Mouse (Mus musculus) liver, postnatal 0 days (tissue): Measurements from ENCODE around the gene Snx3. TPM values are rescaled to one million over a fixed set of nuclear protein-coding genes. Genes with fewer than 3 reads are reported as not detected.

Experiments used
- ATAC-seq: fragments of 200-750 bp; cut with Nextera tagmentation; 2 replicates; pipeline ENCODE4 v1.8.0; 2017; ENCODE audit warnings: mild to moderate bottlenecking, moderate library complexity
- DNase-seq: peaks from one replicate; pipeline ENCODE4 v3.0.0-alpha.2; 2016
- H3K27ac ChIP-seq: fragments of 300-500 bp; sonication (generic); 2 replicates; pipeline ENCODE4 v1.5.1; 2014; ENCODE audit warnings: antibody characterized with exemption, moderate library complexity, mild to moderate bottlenecking, low read depth
- H3K27me3 ChIP-seq: fragments of 300-500 bp; sonication (generic); 2 replicates; pipeline ENCODE4 v1.6.1; 2014; ENCODE audit warnings: low read length, control low read depth, mixed read lengths; ENCODE audit not compliant: insufficient read depth
- H3K36me3 ChIP-seq: fragments of 300-500 bp; sonication (generic); replicated peaks from 2 replicates; pipeline ENCODE4 v1.6.1; 2014; ENCODE audit warnings: mild to moderate bottlenecking, control low read depth, low read length, moderate library complexity, mixed read lengths; ENCODE audit not compliant: insufficient read depth
- H3K4me1 ChIP-seq: fragments of 300-500 bp; sonication (generic); 2 replicates; pipeline ENCODE4 v1.6.1; 2014; ENCODE audit warnings: antibody characterized with exemption, mild to moderate bottlenecking, control low read depth; ENCODE audit not compliant: insufficient read depth
- H3K4me2 ChIP-seq: fragments of 300-500 bp; sonication (generic); 2 replicates; pipeline ENCODE4 v1.6.1; 2014; ENCODE audit warnings: low read depth, mild to moderate bottlenecking, low read length, moderate library complexity, mixed read lengths
- H3K4me3 ChIP-seq: fragments of 300-500 bp; sonication (generic); 2 replicates; pipeline ENCODE4 v1.5.1; 2014; ENCODE audit warnings: low read depth, low read length
- H3K9ac ChIP-seq: fragments of 300-500 bp; sonication (generic); replicated peaks from 2 replicates; pipeline ENCODE4 v1.6.1; 2014; ENCODE audit warnings: mild to moderate bottlenecking, moderate library complexity
- H3K9me3 ChIP-seq: fragments of 300-500 bp; sonication (generic); 2 replicates; pipeline ENCODE4 v1.6.1; 2016; ENCODE audit warnings: mild to moderate bottlenecking, control low read depth, low read length, mixed read lengths
- CTCF ChIP-seq: sonication (generic); IDR thresholded peaks from 2 replicates; pipeline ENCODE4 v1.5.1; 2016; ENCODE audit warnings: antibody characterized with exemption, low read depth
- EP300 ChIP-seq: IDR thresholded peaks from 2 replicates; pipeline ENCODE4 v1.6.1; 2016; ENCODE audit warnings: antibody characterized with exemption, low read depth, mild to moderate bottlenecking
- WGBS: fragments of 180-500 bp; shearing (Covaris S2); extraction: QIAGEN DNeasy Blood & Tissue Kit; methylation state at CpG from one replicate; pipeline ENCODE4 v1.1.7; 2014; ENCODE audit not compliant: insufficient replicate concordance; 5-methylcytosine and 5-hydroxymethylcytosine counted together
- polyA plus RNA-seq: library from polyadenylated mRNA; unstranded; fragments of >200 nt; fragmentation: Nextera tagmentation; extraction: Ambion mirVana; gene quantifications from 2 replicates; pipeline ENCODE4 v1.2.1, GENCODE M21; 2015

Gene Snx3
- polyA plus RNA-seq, 1 experiment from 2014 or later = 176 TPM

DNA sequence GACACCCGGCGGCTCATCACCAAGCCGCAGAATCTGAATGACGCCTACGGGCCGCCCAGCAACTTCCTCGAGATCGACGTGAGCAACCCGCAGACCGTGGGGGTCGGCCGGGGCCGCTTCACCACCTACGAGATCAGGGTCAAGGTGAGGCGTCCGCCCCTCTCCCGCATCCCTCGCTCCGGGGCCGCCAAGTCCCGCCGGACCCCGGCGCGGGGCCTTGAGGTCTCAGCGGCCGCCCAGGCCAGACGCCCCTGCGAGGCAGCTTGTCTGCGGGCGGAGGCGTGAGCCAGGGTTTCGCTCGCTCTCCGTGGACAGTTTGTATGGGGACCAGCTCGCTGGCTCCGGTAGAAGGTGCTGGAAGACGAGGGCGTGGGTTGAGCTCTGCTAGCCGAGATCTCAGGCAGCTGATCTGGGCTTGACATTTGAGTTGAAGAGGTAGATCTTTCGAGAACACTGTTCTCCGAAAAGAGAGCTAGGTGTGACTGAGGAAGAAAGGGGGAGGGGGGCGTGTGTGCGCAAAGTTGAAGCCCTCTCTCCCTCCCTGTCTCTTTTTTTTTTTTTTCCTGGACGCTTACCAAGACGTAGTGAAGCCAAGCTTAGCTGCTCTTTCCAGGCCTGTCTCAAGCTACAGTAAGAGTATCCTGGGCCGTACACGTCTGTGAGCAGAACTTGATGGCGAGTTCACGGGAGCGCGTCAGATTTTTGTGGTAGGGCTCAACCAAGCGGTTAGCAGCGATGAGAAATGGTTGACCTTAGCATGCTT is 700 bp downstream of the Snx3 start:
- TF ChIP-seq CTCF (no peak), EP300 (no peak)

DNA sequence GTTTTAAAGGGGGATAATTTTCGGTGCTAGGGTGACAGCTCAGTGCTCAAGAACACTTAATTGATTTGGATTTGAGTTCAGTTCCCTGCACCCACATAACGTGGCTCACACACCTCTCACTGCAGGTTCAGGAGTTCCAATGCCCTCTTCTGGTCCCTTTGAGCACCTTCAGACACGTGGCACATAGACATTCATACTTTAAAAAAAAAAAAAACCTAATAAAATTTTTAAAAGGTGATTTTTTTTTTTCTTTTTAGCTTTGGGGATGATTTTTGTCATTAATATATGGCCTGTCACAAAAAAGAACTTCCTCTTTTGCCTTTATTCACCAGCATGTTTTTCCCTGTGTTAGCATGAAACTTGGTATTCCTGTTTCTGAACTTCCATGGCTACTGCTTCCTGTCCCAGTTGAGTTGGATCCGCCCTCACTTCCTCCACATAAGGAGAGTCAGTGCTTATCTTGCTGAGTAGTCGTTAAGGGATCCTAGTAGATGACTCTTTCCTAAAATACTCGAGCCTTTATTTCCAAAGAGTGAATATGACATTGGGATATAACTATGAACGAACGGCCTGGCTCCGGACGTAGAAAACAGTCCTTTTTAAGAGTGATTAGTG is 2.4 kb downstream of the Snx3 start:
- 0 out of 2 replicates have a peak overlapping the region, but pooled peaks have one; percentile 2 for H3K9ac ChIP-seq
- 0 out of 2 replicates have a peak overlapping the region, but pooled peaks have one; percentile 35 for H3K27ac ChIP-seq
- peaks cover 27% of the 10 kb centered on the region for H3K4me1 ChIP-seq

More for the DNA sequence above, 700 bp downstream of the Snx3 start:
- Histone ChIP-seq H3K27me3 (no peaks in the 10 kb centered on the region), H3K4me3 (peak overlapping the region; percentile 89), H3K27ac (peak overlapping the region; percentile 97), H3K9ac (peak overlapping the region; percentile 96), H3K9me3 (no peaks in the 10 kb centered on the region), H3K4me2 (peak overlapping the region; percentile 87), H3K36me3 (no peaks in the 10 kb centered on the region; the same call in 1 of the 2 replicates), H3K4me1 (peaks cover 29% of the 10 kb centered on the region)
- DNase-seq (peak; percentile 77), ATAC-seq (peak; percentile 39)
- under 1% methylated on average over 54 of the region's 55 CpGs for WGBS

DNA sequence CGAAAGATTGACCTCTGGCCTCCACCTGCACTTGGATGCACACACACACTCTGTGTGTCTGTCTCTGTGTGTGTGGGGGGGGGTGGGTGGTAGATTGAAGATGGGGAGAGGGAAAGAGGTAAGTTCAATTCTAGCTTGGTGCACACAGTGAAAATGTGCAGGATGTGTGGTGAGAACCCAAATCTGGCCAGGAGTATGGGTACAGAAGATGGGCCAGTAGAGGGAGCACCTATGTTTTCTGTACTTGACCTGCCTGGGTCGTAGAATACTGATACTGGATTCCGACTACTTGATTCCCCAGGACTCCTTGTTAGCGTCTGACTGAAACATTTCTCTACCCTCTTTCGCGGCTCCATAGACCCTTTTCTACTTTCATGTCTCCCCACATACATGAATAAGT is 8.3 kb downstream of the Snx3 start:
- Histone ChIP-seq H3K4me3 (no peak overlapping the region), H3K9ac (no peak overlapping the region), H3K9me3 (no peaks in the 10 kb centered on the region), H3K27me3 (no peaks in the 10 kb centered on the region), H3K4me2 (no peak overlapping the region), H3K27ac (no peak overlapping the region), H3K36me3 (peaks cover 11% of the 10 kb centered on the region), H3K4me1 (peaks cover 17% of the 10 kb centered on the region)
- TF ChIP-seq EP300 (no peak), CTCF (peak; percentile 64)
- ATAC-seq (no peak), DNase-seq (no peak)
- 69% methylated on average over 6 of the region's 6 CpGs for WGBS

More for the DNA sequence above, 2.4 kb downstream of the Snx3 start:
- no peak for DNase-seq
- H3K4me3 ChIP-seq = peak overlapping the region; percentile 89
- H3K36me3 ChIP-seq = peaks cover 5% of the 10 kb centered on the region; the same call in 1 of the 2 replicates
- peak overlapping the region; percentile 87 for H3K4me2 ChIP-seq
- TF ChIP-seq CTCF (peak; percentile 28), EP300 (no peak)
- no peaks in the 10 kb centered on the region for H3K9me3 ChIP-seq
- ATAC-seq = no peak
- no peaks in the 10 kb centered on the region for H3K27me3 ChIP-seq
- 64% methylated on average over 10 of the region's 10 CpGs for WGBS

DNA sequence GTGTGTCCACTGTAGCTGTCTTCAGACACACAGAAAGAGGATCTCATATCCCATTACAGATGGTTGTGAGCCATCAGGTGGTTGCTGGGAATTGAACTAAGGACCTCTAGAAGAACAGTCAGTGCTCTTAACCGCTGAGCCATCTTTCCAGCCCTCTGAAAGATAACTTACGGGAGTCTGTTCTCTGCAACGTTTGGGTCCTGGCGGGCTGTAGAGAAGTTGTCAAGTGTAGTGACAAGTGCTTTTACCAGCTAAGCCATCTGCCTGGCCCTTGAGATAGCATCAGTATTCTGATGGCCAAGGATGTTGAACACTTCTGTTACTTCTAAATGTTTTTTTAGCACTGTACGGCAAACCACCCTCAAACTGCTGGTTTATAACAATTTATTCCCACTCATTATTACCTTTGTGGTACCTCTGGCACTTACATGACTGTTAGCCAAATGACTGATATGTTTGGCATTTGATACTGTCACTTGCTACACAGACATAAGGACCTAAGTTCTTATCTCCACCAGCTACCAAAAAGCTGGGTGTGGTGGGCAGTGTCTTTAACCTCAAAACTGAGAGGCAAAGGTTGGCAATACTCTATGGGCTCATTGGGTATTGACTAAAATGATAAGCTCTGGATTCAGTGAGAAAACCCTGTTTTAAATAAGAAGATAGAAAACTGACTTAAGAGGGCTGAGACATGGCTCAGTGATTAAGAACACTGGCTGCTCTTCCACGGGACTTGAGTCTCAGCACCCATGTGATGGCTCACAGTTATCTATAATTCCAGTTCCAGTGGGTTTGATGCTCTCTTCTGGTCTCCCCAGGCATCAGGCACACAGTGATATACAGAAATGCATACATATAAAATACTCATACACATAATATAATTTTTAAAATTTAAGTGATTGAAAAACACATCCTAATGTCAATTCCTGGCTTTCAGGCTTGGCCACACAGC is 9.6 kb downstream of the Snx3 start:
- H3K27ac ChIP-seq = peak overlapping the region; percentile 44
- H3K4me2 ChIP-seq = peak overlapping the region; percentile 52
- H3K9me3 ChIP-seq = no peaks in the 10 kb centered on the region
- TF ChIP-seq EP300 (peak; percentile 88), CTCF (no peak)
- no peak overlapping the region for H3K4me3 ChIP-seq
- H3K9ac ChIP-seq = no peak overlapping the region
- peaks cover 16% of the 10 kb centered on the region for H3K4me1 ChIP-seq
- no peak for DNase-seq
- peak; percentile 90 for ATAC-seq
- 52% methylated on average over 6 of the region's 6 CpGs for WGBS
- no peaks in the 10 kb centered on the region for H3K27me3 ChIP-seq
- H3K36me3 ChIP-seq = peaks cover 11% of the 10 kb centered on the region

DNA sequence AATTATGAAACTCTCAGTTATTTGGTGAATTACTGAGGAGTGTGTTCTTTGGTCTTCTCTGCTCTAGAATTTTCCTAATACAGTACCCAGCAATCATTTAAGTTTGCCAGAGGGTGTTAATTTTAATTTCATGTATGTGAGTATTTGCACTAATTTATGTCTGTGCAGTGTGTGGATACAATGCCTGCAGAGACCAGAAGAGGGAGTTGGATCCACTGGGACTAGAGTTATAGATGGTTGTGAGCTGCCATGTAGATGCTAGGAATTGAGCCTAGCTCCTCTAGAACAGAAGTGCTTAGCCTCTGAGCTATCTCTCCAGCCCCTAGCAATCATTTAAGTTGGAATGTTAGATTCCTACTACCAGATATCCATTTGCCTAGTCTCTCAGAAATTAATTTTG is 12.3 kb downstream of the Snx3 start:
- peaks cover 26% of the 10 kb centered on the region for H3K4me1 ChIP-seq
- H3K9me3 ChIP-seq = no peaks in the 10 kb centered on the region
- peaks cover 6% of the 10 kb centered on the region; the same call in 1 of the 2 replicates for H3K36me3 ChIP-seq
- ATAC-seq (no peak), DNase-seq (no peak)
- H3K4me2 ChIP-seq = no peak overlapping the region
- H3K4me3 ChIP-seq = no peak overlapping the region
- peak; percentile 60 for TF ChIP-seq CTCF
- no peak for TF ChIP-seq EP300
- no peaks in the 10 kb centered on the region for H3K27me3 ChIP-seq
- H3K9ac ChIP-seq = no peak overlapping the region
- no peak overlapping the region for H3K27ac ChIP-seq

DNA sequence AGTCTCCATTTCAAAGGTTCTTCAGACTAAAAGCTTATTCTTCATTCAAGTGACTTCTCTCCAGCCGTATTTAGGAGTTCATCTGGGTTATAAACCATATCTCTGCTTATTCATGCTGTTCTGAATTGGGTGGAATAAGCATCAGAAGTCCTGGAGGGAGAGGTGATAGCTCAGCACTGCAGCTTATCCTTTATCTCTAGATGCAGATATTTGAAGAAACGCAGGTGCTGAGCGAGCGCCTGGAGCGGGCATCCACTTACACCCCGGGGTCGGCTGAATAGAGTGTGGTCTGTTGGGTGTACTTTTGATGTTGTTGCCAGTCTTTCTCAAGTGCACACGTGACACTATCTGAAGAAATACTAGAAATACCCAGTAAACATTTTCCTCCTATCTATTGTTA is 16.5 kb downstream of the Snx3 start:
- Histone ChIP-seq H3K36me3 (peaks cover 3% of the 10 kb centered on the region; the same call in 1 of the 2 replicates), H3K27me3 (no peaks in the 10 kb centered on the region), H3K4me2 (no peak overlapping the region), H3K9ac (no peak overlapping the region), H3K9me3 (no peaks in the 10 kb centered on the region), H3K4me1 (peaks cover 22% of the 10 kb centered on the region), H3K4me3 (no peak overlapping the region), H3K27ac (peak overlapping the region; percentile 3; the same call in 1 of the 2 replicates)
- ATAC-seq (no peak; the same call in 1 of the 2 replicates), DNase-seq (no peak)
- WGBS = 53% methylated on average over 8 of the region's 8 CpGs
- TF ChIP-seq EP300 = peak; percentile 86
- no peak for TF ChIP-seq CTCF
